Mouse (Mus musculus): Measurements from ENCODE around the gene Olfr314. TPM values are rescaled to one million over a fixed set of nuclear protein-coding genes. Genes with fewer than 3 reads are reported as not detected.

Olfr314 gene
- not detected in 2 replicates for polyA plus RNA-seq (2012; rRNA removed; ENCODE audit: low replicate concordance)

GRCm38 (mm10) chr11:58782480-58783089 lies at the start of gene Olfr314:
Gene Olfr314 (plus strand): TSS chr11:58782952.

DNA sequence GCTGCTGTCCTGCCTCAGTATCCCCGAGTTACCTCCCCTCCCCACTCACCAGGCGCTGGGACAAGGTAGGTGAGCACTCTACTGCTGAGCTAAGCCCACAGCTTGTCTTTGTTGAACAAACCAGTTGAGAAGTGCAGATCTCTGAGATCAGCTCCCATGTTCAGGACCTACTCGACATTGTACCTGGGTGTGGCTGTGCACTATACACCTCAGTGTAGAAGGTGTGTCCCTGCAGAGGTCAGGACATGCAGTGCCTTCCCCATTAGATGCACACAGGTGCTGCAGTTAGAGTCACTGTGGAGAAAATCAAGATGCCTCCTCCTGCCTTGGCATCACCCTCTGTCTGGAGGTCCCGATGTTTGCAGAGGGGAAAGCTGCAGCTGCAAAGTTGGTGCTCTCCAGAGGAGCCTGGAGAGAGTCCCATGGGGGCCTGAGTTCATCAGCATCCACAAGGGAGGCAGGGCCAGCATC lies 43.9 kb upstream of the Olfr314 start, which contains the start of gene Olfr317:
TSS of gene Olfr317 (minus strand) at position 421 of the 471 bp plus-strand sequence.

GRCm38 (mm10) chr11:58752434-58752833 lies 30.3 kb upstream of the Olfr314 start, which contains the start of gene Olfr316:
Gene Olfr316 (plus strand): TSS chr11:58752734.

GRCm38 (mm10) chr11:58772888-58773287 lies 9.9 kb upstream of the Olfr314 start, which contains the start of gene Olfr315:
Gene Olfr315 (plus strand): TSS chr11:58773188.

DNA sequence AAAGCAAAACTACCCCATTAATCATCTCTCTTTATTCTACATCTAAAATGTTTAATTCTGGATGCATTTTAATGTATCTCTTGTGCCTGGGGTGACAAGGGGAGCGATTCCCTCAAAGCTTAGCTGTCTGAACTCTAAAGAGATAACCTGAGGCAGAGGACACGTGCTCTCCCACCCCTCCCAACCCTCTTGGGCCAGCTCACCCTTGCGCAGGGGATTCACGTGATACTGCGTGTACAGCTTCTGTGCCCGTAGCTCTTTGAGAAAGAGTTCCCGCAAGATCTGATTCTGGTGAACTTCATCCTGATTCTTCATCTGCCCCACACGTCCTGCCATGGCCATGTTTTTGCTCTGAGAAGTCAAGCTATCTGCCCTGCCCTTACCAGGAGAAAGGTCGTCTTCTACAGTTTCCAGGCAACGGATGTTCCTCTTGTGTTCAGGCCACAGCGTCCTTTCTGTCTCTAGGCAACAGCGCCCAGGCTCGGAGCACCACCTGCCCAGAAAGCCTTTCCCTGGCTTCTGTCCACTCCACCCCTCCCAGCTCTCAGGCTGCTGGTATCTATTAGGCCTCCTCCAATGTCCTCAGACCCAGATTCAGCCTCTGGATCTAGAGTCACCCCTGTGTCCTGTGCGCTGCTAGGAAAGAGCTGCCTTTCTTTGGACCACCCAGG lies 18.9 kb downstream of the Olfr314 start, which contains the start of gene Fam183b:
TSS of gene Fam183b (minus strand) at position 403 of the 671 bp plus-strand sequence.

GRCm38 (mm10) chr11:58814700-58815099 lies 31.9 kb downstream of the Olfr314 start, which contains the start of gene Olfr313:
Gene Olfr313 (plus strand): TSS chr11:58815000.

DNA sequence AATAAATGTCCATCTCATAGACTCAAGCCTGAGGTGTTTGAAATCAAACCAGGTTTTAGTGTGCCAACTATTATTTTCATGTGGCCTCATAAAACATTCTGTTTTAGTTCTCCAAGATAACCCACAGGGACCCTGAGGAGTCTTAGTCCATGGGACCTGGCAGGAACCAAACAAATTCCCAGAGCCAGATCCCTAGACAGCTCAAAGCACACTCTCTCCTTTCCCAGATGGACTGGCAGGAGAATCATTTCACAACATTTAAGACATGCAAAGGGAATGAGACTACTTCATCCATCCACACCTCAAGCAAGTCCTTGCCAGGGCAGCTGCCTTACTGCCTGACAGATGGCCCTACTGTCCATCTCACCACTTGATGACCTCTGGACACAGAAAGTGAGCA lies 46.2 kb downstream of the Olfr314 start, which contains the start of gene Olfr312:
TSS of gene Olfr312 (plus strand) at position 301 of the 400 bp plus-strand sequence.

Other genes with a start within 250 kb of the Olfr314 start
- gene Olfr330, start 248.1 kb upstream of the Olfr314 start, polyA plus RNA-seq (2012; rRNA removed; ENCODE audit: low replicate concordance), result 0.12 TPM in 1 of 2 replicates, not detected in the other
- gene Olfr329-ps, start 236.5 kb upstream of the Olfr314 start, polyA plus RNA-seq (2012; rRNA removed; ENCODE audit: low replicate concordance), result 0.11 TPM in 1 of 2 replicates, not detected in the other
- 0.04 TPM in 1 of 2 replicates, not detected in the other for gene Olfr328, start 227.3 kb upstream of the Olfr314 start, polyA plus RNA-seq (2012; rRNA removed; ENCODE audit: low replicate concordance)
- gene Olfr224, start 212.4 kb upstream of the Olfr314 start, polyA plus RNA-seq (2012; rRNA removed; ENCODE audit: low replicate concordance), result 0.13 TPM in 1 of 2 replicates, not detected in the other
- gene Olfr325, start 205.2 kb upstream of the Olfr314 start, polyA plus RNA-seq (2012; rRNA removed; ENCODE audit: low replicate concordance), result not detected in 2 replicates
- not detected in 2 replicates for gene Olfr324, start 187.8 kb upstream of the Olfr314 start, polyA plus RNA-seq (2012; rRNA removed; ENCODE audit: low replicate concordance)
- 0.82 and 1.9 TPM in 2 replicates for gene 2210407C18Rik, start 166.9 kb upstream of the Olfr314 start, polyA plus RNA-seq (2012; rRNA removed; ENCODE audit: low replicate concordance)
- gene Olfr323, start 152.5 kb upstream of the Olfr314 start, polyA plus RNA-seq (2012; rRNA removed; ENCODE audit: low replicate concordance), result 0.92 TPM in 1 of 2 replicates, not detected in the other
- 0.11 TPM in 1 of 2 replicates, not detected in the other for gene Trim58, start 142.5 kb upstream of the Olfr314 start, polyA plus RNA-seq (2012; rRNA removed; ENCODE audit: low replicate concordance)
- not detected in 2 replicates for gene Olfr322, start 124.2 kb upstream of the Olfr314 start, polyA plus RNA-seq (2012; rRNA removed; ENCODE audit: low replicate concordance)
- not detected in 2 replicates for gene Olfr320, start 101.9 kb upstream of the Olfr314 start, polyA plus RNA-seq (2012; rRNA removed; ENCODE audit: low replicate concordance)
- not detected in 2 replicates for gene Olfr319, start 83.8 kb upstream of the Olfr314 start, polyA plus RNA-seq (2012; rRNA removed; ENCODE audit: low replicate concordance)
- gene Olfr318, start 58.9 kb upstream of the Olfr314 start, polyA plus RNA-seq (2012; rRNA removed; ENCODE audit: low replicate concordance), result not detected in 2 replicates
- not detected in 2 replicates for gene Olfr317, start 43.7 kb upstream of the Olfr314 start, polyA plus RNA-seq (2012; rRNA removed; ENCODE audit: low replicate concordance)
- gene Olfr316, start 30.2 kb upstream of the Olfr314 start, polyA plus RNA-seq (2012; rRNA removed; ENCODE audit: low replicate concordance), result not detected in 2 replicates
- not detected in 2 replicates for gene Olfr315, start 9.8 kb upstream of the Olfr314 start, polyA plus RNA-seq (2012; rRNA removed; ENCODE audit: low replicate concordance)
- gene Fam183b, start 19.0 kb downstream of the Olfr314 start, polyA plus RNA-seq (2012; rRNA removed; ENCODE audit: low replicate concordance), result 0.62 TPM in 1 of 2 replicates, not detected in the other
- gene Olfr313, start 32.0 kb downstream of the Olfr314 start, polyA plus RNA-seq (2012; rRNA removed; ENCODE audit: low replicate concordance), result not detected in 2 replicates
- gene Olfr312, start 46.3 kb downstream of the Olfr314 start, polyA plus RNA-seq (2012; rRNA removed; ENCODE audit: low replicate concordance), result not detected in 2 replicates
- gene Olfr311, start 56.3 kb downstream of the Olfr314 start, polyA plus RNA-seq (2012; rRNA removed; ENCODE audit: low replicate concordance), result not detected in 2 replicates
- gene Gm12258, start 64.2 kb downstream of the Olfr314 start, polyA plus RNA-seq (2012; rRNA removed; ENCODE audit: low replicate concordance), result 2.2 and 4.6 TPM in 2 replicates
- 2.4 and 5.2 TPM in 2 replicates for gene 2810021J22Rik, start 84.3 kb downstream of the Olfr314 start, polyA plus RNA-seq (2012; rRNA removed; ENCODE audit: low replicate concordance)
- 0.98 and 1.5 TPM in 2 replicates for gene Zfp39, start 121.3 kb downstream of the Olfr314 start, polyA plus RNA-seq (2012; rRNA removed; ENCODE audit: low replicate concordance)
- gene Btnl10, start 135.0 kb downstream of the Olfr314 start, polyA plus RNA-seq (2012; rRNA removed; ENCODE audit: low replicate concordance), result not detected in 2 replicates
- 207 and 342 TPM in 2 replicates for gene Rnf187, start 156.0 kb downstream of the Olfr314 start, polyA plus RNA-seq (2012; rRNA removed; ENCODE audit: low replicate concordance)
- gene Hist3h2ba, start 166.0 kb downstream of the Olfr314 start, polyA plus RNA-seq (2012; rRNA removed; ENCODE audit: low replicate concordance), result 2.9 and 6.0 TPM in 2 replicates
- gene Hist3h2a, start 171.7 kb downstream of the Olfr314 start, polyA plus RNA-seq (2012; rRNA removed; ENCODE audit: low replicate concordance), result 15.2 and 22.0 TPM in 2 replicates
- 0.23 and 0.53 TPM in 2 replicates for gene Trim17, start 171.7 kb downstream of the Olfr314 start, polyA plus RNA-seq (2012; rRNA removed; ENCODE audit: low replicate concordance)
- gene Trim11, start 195.1 kb downstream of the Olfr314 start, polyA plus RNA-seq (2012; rRNA removed; ENCODE audit: low replicate concordance), result 25.9 and 52.2 TPM in 2 replicates

Data from mammary gland, adult 2 months (tissue).